Mouse (Mus musculus) cortical plate, adult 2 months (tissue): ENCODE measurements around the gene Top3a. TPM values are rescaled to one million over a fixed set of nuclear protein-coding genes. Genes with fewer than 3 reads are reported as not detected.
A peak's percentile ranks its signal among the peaks of the same experiment; 100 is the strongest.

ENCODE experiments used
- H3K27ac ChIP-seq: fragments of 200-500 bp; 2 replicates; pipeline ENCODE4 v1.5.1; 2012; ENCODE audit warnings: low read length, control low read depth, inconsistent platforms; ENCODE audit not compliant: insufficient read depth
- H3K4me1 ChIP-seq: fragments of 200-500 bp; 2 replicates; pipeline ENCODE4 v1.6.1; 2011; ENCODE audit warnings: low read length; ENCODE audit not compliant: control insufficient read depth, insufficient read depth
- H3K4me3 ChIP-seq: fragments of 200-500 bp; 2 replicates; pipeline ENCODE4 v1.5.1; 2011; ENCODE audit warnings: mild to moderate bottlenecking, low read length, control low read depth; ENCODE audit not compliant: insufficient read depth
- CTCF ChIP-seq: fragments of 200-500 bp; IDR thresholded peaks from 2 replicates; pipeline ENCODE4 v1.5.1; 2011; ENCODE audit warnings: mild to moderate bottlenecking, control low read depth, low read length; ENCODE audit not compliant: insufficient read depth; ENCODE audit errors: extremely low read depth
- POLR2A ChIP-seq: fragments of 200-500 bp; IDR thresholded peaks from 2 replicates; pipeline ENCODE4 v1.6.1; 2011; ENCODE audit warnings: mild to moderate bottlenecking, low read length, control low read depth; ENCODE audit not compliant: insufficient read depth; ENCODE audit errors: extremely low read depth
- polyA plus RNA-seq: library from polyadenylated mRNA; depleted of rRNA; stranded (reverse); fragments of >200 nt; gene quantifications from 2 replicates; pipeline ENCODE4 v1.2.3, GENCODE M21; 2012; rRNA removed

Gene Top3a
- polyA plus RNA-seq, 1 experiment = 5.8 TPM

- Histone ChIP-seq H3K27ac (peak overlapping the region; percentile 94), H3K4me3 (peak overlapping the region; percentile 97), H3K4me1 (peaks cover 7% of the 10 kb centered on the region)
- TF ChIP-seq CTCF = no peak
- TF ChIP-seq POLR2A = peak; percentile 12; the same call in 1 of the 2 replicates
Measured at GRCm38 (mm10) chr11:60698806-60699523, 78.2 kb downstream of the Top3a start.

- 0 out of 2 replicates have a peak, but pooled peaks have one; percentile 16 for TF ChIP-seq CTCF
- no peak for TF ChIP-seq POLR2A
- H3K27ac ChIP-seq = no peak overlapping the region
- no peak overlapping the region for H3K4me3 ChIP-seq
- peaks cover 7% of the 10 kb centered on the region for H3K4me1 ChIP-seq
Measured at GRCm38 (mm10) chr11:60697561-60697960, 79.6 kb downstream of the Top3a start.

GRCm38 (mm10) chr11:60696165-60696564 is 81.0 kb downstream of the Top3a start:
- TF ChIP-seq POLR2A (no peak), CTCF (no peak)
- H3K4me3 ChIP-seq = no peak overlapping the region
- H3K27ac ChIP-seq = no peak overlapping the region
- H3K4me1 ChIP-seq = peaks cover 6% of the 10 kb centered on the region; the same call in 1 of the 2 replicates

Other genes starting within 250 kb of the Top3a start
- 21.0 and 21.3 TPM in 2 replicates for gene Alkbh5, start 241.0 kb downstream of the Top3a start, polyA plus RNA-seq
- gene Llgl1, start 77.6 kb downstream of the Top3a start, polyA plus RNA-seq = 58.3 and 60.4 TPM in 2 replicates
- gene Flii, start 50.1 kb downstream of the Top3a start, polyA plus RNA-seq = 115 and 122 TPM in 2 replicates
- 23.7 and 27.7 TPM in 2 replicates for gene Mief2, start 49.0 kb downstream of the Top3a start, polyA plus RNA-seq
- 12.0 and 12.8 TPM in 2 replicates for gene Smcr8, start 159 bp upstream of the Top3a start, polyA plus RNA-seq
- gene Shmt1, start 34.4 kb upstream of the Top3a start, polyA plus RNA-seq = 2.5 and 3.5 TPM in 2 replicates
- 19.1 and 20.6 TPM in 2 replicates for gene Dhrs7b, start 53.3 kb upstream of the Top3a start, polyA plus RNA-seq
- gene Tmem11, start 101.9 kb upstream of the Top3a start, polyA plus RNA-seq = 46.0 and 46.6 TPM in 2 replicates
- gene Natd1, start 137.4 kb upstream of the Top3a start, polyA plus RNA-seq = 11.3 and 12.4 TPM in 2 replicates
- gene Map2k3, start 154.7 kb upstream of the Top3a start, polyA plus RNA-seq = 16.0 and 17.1 TPM in 2 replicates
- 11.6 and 12.8 TPM in 2 replicates for gene Kcnj12, start 245.2 kb upstream of the Top3a start, polyA plus RNA-seq